Mouse (Mus musculus): ENCODE measurements around the gene Mllt3.

GRCm38 (mm10) chr4:87860723-87861122 is 172.4 kb downstream of the Mllt3 start:
- no peak for TF ChIP-seq USF1 (IDR thresholded peaks at IDR 0.05; ENCODE audit: low read depth)
- no peak for TF ChIP-seq POLR2A (IDR thresholded peaks at IDR 0.05; ENCODE audit: insufficient read length, low read depth)
- no peak for TF ChIP-seq REST (IDR thresholded peaks at IDR 0.05; ENCODE audit: insufficient read depth, insufficient read length)
- TF ChIP-seq E2F4 (IDR thresholded peaks at IDR 0.05; ENCODE audit: insufficient read depth): no peak
- TF ChIP-seq TCF3 (IDR thresholded peaks at IDR 0.05; ENCODE audit: insufficient read length, low read depth): no peak
- no peak for TF ChIP-seq MYOG (IDR thresholded peaks at IDR 0.05; ENCODE audit: control insufficient read depth in 1 of 3, insufficient read depth in 1 of 3, insufficient read length in 2 of 3, low read depth in 2 of 3)
- TF ChIP-seq SRF (IDR thresholded peaks at IDR 0.05; ENCODE audit: control insufficient read depth, insufficient read length, low read depth): no peak
- TF ChIP-seq CEBPB (IDR thresholded peaks at IDR 0.05; ENCODE audit: insufficient read depth, poor library complexity, severe bottlenecking): no peak
- TF ChIP-seq TCF12 (IDR thresholded peaks at IDR 0.05; ENCODE audit: insufficient read depth, poor library complexity, severe bottlenecking): no peak
- no peak for TF ChIP-seq MYOD1 (IDR thresholded peaks at IDR 0.05; ENCODE audit: control insufficient read depth in 1 of 3, insufficient read length in 2 of 3, low read depth in 2 of 3)
